Mouse (Mus musculus): ENCODE results near the gene Lpgat1. TPM values are rescaled to one million over a fixed set of nuclear protein-coding genes. Genes with fewer than 3 reads are reported as not detected.
A peak's percentile ranks its signal among the peaks of the same experiment; 100 is the strongest.

Lpgat1 gene
- polyA plus RNA-seq, 1 experiment, result 9.2 TPM

GRCm38 (mm10) chr1:191704535-191704934, 13.1 kb upstream of the Lpgat1 start:
- no peak overlapping the region for H3K27ac ChIP-seq (ENCODE audit: insufficient read depth, low read length)

GRCm38 (mm10) chr1:191706541-191707078, 11.0 kb upstream of the Lpgat1 start:
- no peak overlapping the region for H3K4me3 ChIP-seq (ENCODE audit: extremely low read depth, insufficient read depth, insufficient read length)
- no peaks in the 10 kb centered on the region for H3K4me1 ChIP-seq (ENCODE audit: control insufficient read depth, insufficient read depth, insufficient read length)
- TF ChIP-seq CTCF (IDR thresholded peaks at IDR 0.05; ENCODE audit: extremely low read depth, insufficient read depth, insufficient read length, insufficient replicate concordance), result no peak
- no peak for TF ChIP-seq POLR2A (IDR thresholded peaks at IDR 0.05; ENCODE audit: low read depth, low read length)
- no peaks in the 10 kb centered on the region for H3K36me3 ChIP-seq (ENCODE audit: control insufficient read depth, insufficient read depth, low read length)
- H3K27me3 ChIP-seq (ENCODE audit: control insufficient read depth, insufficient read depth, low read length), result no peaks in the 10 kb centered on the region
- no peak overlapping the region for H3K27ac ChIP-seq (ENCODE audit: insufficient read depth, low read length)
- no peak for DNase-seq (ENCODE audit: low read depth in 1 of 2, low spot score in 2 of 2)
- 84% methylated on average over 3 of the region's 3 CpGs for WGBS

More at GRCm38 (mm10) chr1:191704535-191704934, 13.1 kb upstream of the Lpgat1 start:
- H3K4me1 ChIP-seq (ENCODE audit: control insufficient read depth, insufficient read depth, insufficient read length), result no peaks in the 10 kb centered on the region
- H3K36me3 ChIP-seq (ENCODE audit: control insufficient read depth, insufficient read depth, low read length), result no peaks in the 10 kb centered on the region
- no peak overlapping the region for H3K4me3 ChIP-seq (ENCODE audit: extremely low read depth, insufficient read depth, insufficient read length)
- H3K27me3 ChIP-seq (ENCODE audit: control insufficient read depth, insufficient read depth, low read length), result no peaks in the 10 kb centered on the region
- DNase-seq (ENCODE audit: low read depth in 1 of 2, low spot score in 2 of 2), result no peak
- TF ChIP-seq CTCF (IDR thresholded peaks at IDR 0.05; ENCODE audit: extremely low read depth, insufficient read depth, insufficient read length, insufficient replicate concordance), result no peak
- no peak for TF ChIP-seq POLR2A (IDR thresholded peaks at IDR 0.05; ENCODE audit: low read depth, low read length)
- 24% methylated on average over 4 of the region's 4 CpGs for WGBS

GRCm38 (mm10) chr1:191709811-191710210, 7.8 kb upstream of the Lpgat1 start:
- no peak for TF ChIP-seq POLR2A (IDR thresholded peaks at IDR 0.05; ENCODE audit: low read depth, low read length)
- no peak for TF ChIP-seq CTCF (IDR thresholded peaks at IDR 0.05; ENCODE audit: extremely low read depth, insufficient read depth, insufficient read length, insufficient replicate concordance)
- H3K27me3 ChIP-seq (ENCODE audit: control insufficient read depth, insufficient read depth, low read length), result no peaks in the 10 kb centered on the region
- H3K36me3 ChIP-seq (ENCODE audit: control insufficient read depth, insufficient read depth, low read length), result no peaks in the 10 kb centered on the region
- H3K4me1 ChIP-seq (ENCODE audit: control insufficient read depth, insufficient read depth, insufficient read length), result no peaks in the 10 kb centered on the region
- 87% methylated on average over 2 of the region's 2 CpGs for WGBS
- H3K4me3 ChIP-seq (ENCODE audit: extremely low read depth, insufficient read depth, insufficient read length), result no peak overlapping the region
- no peak overlapping the region for H3K27ac ChIP-seq (ENCODE audit: insufficient read depth, low read length)
- DNase-seq (ENCODE audit: low read depth in 1 of 2, low spot score in 2 of 2), result no peak

- TF ChIP-seq POLR2A (IDR thresholded peaks at IDR 0.05; ENCODE audit: low read depth, low read length) (no peak), CTCF (IDR thresholded peaks at IDR 0.05; ENCODE audit: extremely low read depth, insufficient read depth, insufficient read length, insufficient replicate concordance) (no peak)
- DNase-seq (ENCODE audit: low read depth in 1 of 2, low spot score in 2 of 2), result no peak
- no peaks in the 10 kb centered on the region for H3K27me3 ChIP-seq (ENCODE audit: control insufficient read depth, insufficient read depth, low read length)
- no peak overlapping the region for H3K4me3 ChIP-seq (ENCODE audit: extremely low read depth, insufficient read depth, insufficient read length)
- H3K4me1 ChIP-seq (ENCODE audit: control insufficient read depth, insufficient read depth, insufficient read length), result peaks cover 7% of the 10 kb centered on the region; the same call in 1 of the 2 replicates
- no peak overlapping the region for H3K27ac ChIP-seq (ENCODE audit: insufficient read depth, low read length)
- H3K36me3 ChIP-seq (ENCODE audit: control insufficient read depth, insufficient read depth, low read length), result no peaks in the 10 kb centered on the region
- 88% methylated on average over 4 of the region's 4 CpGs for whole genome bisulfite sequencing
Observed at GRCm38 (mm10) chr1:191712224-191712838, 5.3 kb upstream of the Lpgat1 start.

- Histone ChIP-seq H3K27me3 (ENCODE audit: control insufficient read depth, insufficient read depth, low read length) (no peaks in the 10 kb centered on the region), H3K4me1 (ENCODE audit: control insufficient read depth, insufficient read depth, insufficient read length) (peaks cover 7% of the 10 kb centered on the region), H3K4me3 (ENCODE audit: extremely low read depth, insufficient read depth, insufficient read length) (no peak overlapping the region), H3K27ac (ENCODE audit: insufficient read depth, low read length) (no peak overlapping the region), H3K36me3 (ENCODE audit: control insufficient read depth, insufficient read depth, low read length) (no peaks in the 10 kb centered on the region)
- 88% methylated on average over 3 of the region's 3 CpGs for WGBS
- DNase-seq (ENCODE audit: low read depth in 1 of 2, low spot score in 2 of 2), result no peak
- TF ChIP-seq POLR2A (IDR thresholded peaks at IDR 0.05; ENCODE audit: low read depth, low read length), result no peak
Observed at GRCm38 (mm10) chr1:191713813-191714212, 3.8 kb upstream of the Lpgat1 start.

GRCm38 (mm10) chr1:191715150-191715549, 2.5 kb upstream of the Lpgat1 start:
- no peak for DNase-seq (ENCODE audit: low read depth in 1 of 2, low spot score in 2 of 2)
- H3K4me1 ChIP-seq (ENCODE audit: control insufficient read depth, insufficient read depth, insufficient read length), result peaks cover 12% of the 10 kb centered on the region
- TF ChIP-seq CTCF (IDR thresholded peaks at IDR 0.05; ENCODE audit: extremely low read depth, insufficient read depth, insufficient read length, insufficient replicate concordance) (no peak), POLR2A (IDR thresholded peaks at IDR 0.05; ENCODE audit: low read depth, low read length) (no peak)
- H3K4me3 ChIP-seq (ENCODE audit: extremely low read depth, insufficient read depth, insufficient read length), result no peak overlapping the region
- 63% methylated on average over 2 of the region's 2 CpGs for WGBS
- H3K36me3 ChIP-seq (ENCODE audit: control insufficient read depth, insufficient read depth, low read length), result no peaks in the 10 kb centered on the region
- 0 out of 2 replicates have a peak overlapping the region, but pooled peaks have one; percentile 15 for H3K27ac ChIP-seq (ENCODE audit: insufficient read depth, low read length)
- H3K27me3 ChIP-seq (ENCODE audit: control insufficient read depth, insufficient read depth, low read length), result no peaks in the 10 kb centered on the region

GRCm38 (mm10) chr1:191717141-191717540, 493 bp upstream of the Lpgat1 start:
- TF ChIP-seq POLR2A (IDR thresholded peaks at IDR 0.05; ENCODE audit: low read depth, low read length) (no peak), CTCF (IDR thresholded peaks at IDR 0.05; ENCODE audit: extremely low read depth, insufficient read depth, insufficient read length, insufficient replicate concordance) (no peak)
- no peaks in the 10 kb centered on the region for H3K36me3 ChIP-seq (ENCODE audit: control insufficient read depth, insufficient read depth, low read length)
- peak overlapping the region; percentile 93 for H3K4me3 ChIP-seq (ENCODE audit: extremely low read depth, insufficient read depth, insufficient read length)
- no peaks in the 10 kb centered on the region for H3K27me3 ChIP-seq (ENCODE audit: control insufficient read depth, insufficient read depth, low read length)
- peaks cover 12% of the 10 kb centered on the region for H3K4me1 ChIP-seq (ENCODE audit: control insufficient read depth, insufficient read depth, insufficient read length)
- WGBS, result 0% methylated on average over 1 of the region's 1 CpGs
- no peak for DNase-seq (ENCODE audit: low read depth in 1 of 2, low spot score in 2 of 2)
- H3K27ac ChIP-seq (ENCODE audit: insufficient read depth, low read length), result peak overlapping the region; percentile 99

All from spleen, adult 2 months (tissue).